Mouse (Mus musculus) c-Kit-negative CD71-positive TER-119-positive erythroid progenitor cells, embryonic 14.5 days (primary cell): ENCODE measurements around the gene Spaca9.

Experiments used
- DNase-seq: peaks from one replicate; pipeline ENCODE4 v3.0.0-alpha.2; 2013; ENCODE audit warnings: low read depth, low spot score

Gene Spaca9

GRCm38 (mm10) chr2:28671438-28671837 is 28.1 kb downstream of the Spaca9 start:
- DNase-seq = no peak

DNA sequence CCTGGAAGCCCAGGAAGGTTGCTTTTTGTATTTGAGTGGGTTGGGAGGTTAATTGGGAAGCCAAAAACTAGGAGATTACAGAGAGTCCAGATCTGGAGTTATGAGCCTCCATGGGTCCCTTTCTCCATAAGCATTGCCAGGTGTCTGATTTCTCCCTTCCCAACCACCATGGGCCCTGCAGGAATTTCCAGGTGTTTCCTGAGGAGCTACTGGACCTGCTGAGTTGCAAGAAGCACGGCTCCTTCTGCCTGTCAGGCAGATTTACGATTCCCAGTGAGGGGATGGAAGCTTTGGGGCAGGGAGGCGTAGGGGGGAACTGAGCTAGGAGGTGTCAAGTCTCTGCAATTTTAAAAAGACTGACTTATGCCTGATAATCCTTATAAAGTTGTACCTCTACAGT is 33.7 kb downstream of the Spaca9 start:
- DNase-seq = no peak

DNA sequence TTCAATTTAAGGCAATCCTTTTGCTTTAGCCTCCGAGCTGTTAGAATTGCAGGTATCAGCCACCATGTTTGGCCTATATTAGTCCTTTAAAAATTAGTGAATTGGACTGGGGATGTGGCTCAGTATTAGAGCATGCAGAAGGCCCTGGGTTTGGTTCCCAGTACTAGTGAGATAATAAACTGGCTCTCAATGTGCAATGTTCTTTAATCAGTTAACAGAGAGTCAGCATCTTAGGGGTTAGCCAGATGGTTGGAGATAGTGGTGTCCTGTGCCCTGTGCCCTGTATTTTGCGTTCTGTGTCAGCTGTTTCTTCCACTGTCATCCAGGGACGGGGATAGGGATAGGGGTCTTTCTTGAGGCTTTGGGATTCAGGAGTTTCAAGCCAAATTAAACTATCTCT is 36.6 kb downstream of the Spaca9 start:
- DNase-seq = no peak

DNA sequence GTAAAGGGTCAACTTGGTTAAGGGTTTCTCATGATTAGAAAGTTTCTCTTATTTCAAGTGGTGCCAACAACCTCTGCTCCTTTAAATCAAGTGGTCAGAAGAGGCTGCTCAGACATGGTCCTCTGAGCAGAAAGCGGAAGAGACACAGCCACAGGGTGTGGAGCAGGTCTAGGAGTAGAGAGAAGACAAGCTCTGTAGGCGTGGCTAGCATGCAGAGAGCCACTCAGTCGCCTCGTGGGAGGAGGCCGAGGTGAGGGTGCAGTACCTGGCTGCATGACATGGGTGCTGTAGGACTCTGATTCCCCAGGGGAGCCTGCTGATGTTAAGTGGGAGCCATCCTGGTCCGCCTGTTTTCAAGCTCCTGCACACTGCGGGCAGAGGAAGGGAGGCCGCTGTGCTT is 43.3 kb downstream of the Spaca9 start:
- no peak for DNase-seq

- no peak for DNase-seq
Observed at GRCm38 (mm10) chr2:28654295-28654694, 45.2 kb downstream of the Spaca9 start.

GRCm38 (mm10) chr2:28653351-28653750 is 46.2 kb downstream of the Spaca9 start:
- no peak for DNase-seq

- DNase-seq = no peak
Observed at GRCm38 (mm10) chr2:28650526-28650925, 49.0 kb downstream of the Spaca9 start.

DNA sequence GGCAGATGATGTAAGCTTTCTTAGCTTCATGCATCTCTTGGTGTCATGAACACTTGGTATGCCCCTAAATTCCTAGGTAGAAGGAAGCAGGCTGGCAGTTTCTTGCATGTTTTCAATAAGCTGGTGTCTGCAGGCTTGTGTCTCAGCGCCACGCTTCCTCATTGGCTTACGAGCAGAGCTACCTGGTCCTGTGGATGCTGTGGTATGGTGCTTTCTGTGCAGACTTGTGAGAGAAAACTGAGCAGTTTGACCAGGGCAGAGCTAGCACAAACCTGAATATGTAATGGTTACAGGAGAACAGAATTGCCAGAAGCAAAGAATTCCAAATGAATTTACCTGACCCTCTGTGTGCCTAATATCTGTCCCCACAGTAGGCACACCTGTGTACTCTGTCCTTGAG is 56.4 kb downstream of the Spaca9 start:
- DNase-seq = no peak
